Mouse (Mus musculus) bone marrow, adult 2 months (tissue): ENCODE results near the gene Dlgap1.

Experiments used
- CTCF ChIP-seq: fragments of 200-500 bp; IDR thresholded peaks from 2 replicates; pipeline ENCODE4 v1.5.1; 2011; ENCODE audit warnings: low read length, control low read depth; ENCODE audit not compliant: control insufficient read depth, insufficient read depth
- POLR2A ChIP-seq: fragments of 200-500 bp; IDR thresholded peaks from 2 replicates; pipeline ENCODE4 v1.6.1; 2011; ENCODE audit warnings: low read depth, mild to moderate bottlenecking, control low read depth, low read length, borderline replicate concordance; ENCODE audit not compliant: control insufficient read depth

DNA sequence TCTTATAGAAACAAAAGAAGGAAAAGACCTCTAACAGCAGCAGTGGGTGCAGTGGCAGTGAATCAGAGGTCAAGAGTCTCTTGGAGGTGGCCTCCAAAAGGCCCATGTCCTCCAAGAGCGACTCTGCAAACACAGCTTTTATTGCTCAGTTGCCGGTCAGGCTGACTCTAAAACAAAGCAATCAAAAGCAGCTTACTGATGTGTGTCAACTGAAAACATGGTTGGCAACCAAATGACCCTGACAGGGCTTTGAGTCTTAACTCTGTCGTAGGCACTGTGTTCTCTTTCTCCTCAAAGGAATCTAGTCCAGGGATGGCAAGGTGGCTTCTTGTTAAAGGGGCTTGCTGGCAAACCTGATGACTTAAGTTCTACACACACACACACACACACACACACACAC, 840.9 kb downstream of the Dlgap1 start:
- TF ChIP-seq CTCF = no peak
- TF ChIP-seq POLR2A = no peak
